In the genomic region with DNA sequence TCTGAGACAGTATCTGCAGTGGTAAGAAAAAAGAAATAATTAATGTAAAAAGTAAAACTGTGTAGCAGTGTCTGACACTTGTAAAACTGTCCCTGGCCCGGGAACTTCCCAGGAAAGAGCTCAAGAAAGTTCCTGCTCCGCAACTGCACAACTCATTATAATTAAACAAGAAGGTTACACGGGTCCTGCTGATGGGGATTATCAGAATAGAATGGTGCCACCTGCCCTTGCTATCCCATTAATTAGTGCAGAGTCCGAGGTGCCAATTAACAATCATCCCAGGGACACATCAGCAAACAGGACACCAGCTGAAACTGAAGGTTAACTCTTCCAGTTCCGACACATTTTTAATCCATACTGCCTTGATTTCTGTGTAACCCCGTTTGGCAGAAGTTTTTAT, we compare ENCODE assay signal across 29 mouse cellular contexts.
DNase-seq lines count a peak whose midpoint lies in the region; ATAC-seq lines count a peak whose summit lies in the region.
"Had no signal": no experiment of that assay in that cellular context is flagged by ENCODE, and none has a peak within 500 bp of the region (broad histone marks: within the 10 kb centered on the region; RNA-seq: fewer than 3 reads in every experiment).

No protein-coding gene starts in this region.

- H3K9me3 ChIP-seq in embryonic facial prominence, embryonic 14.5 days (ENCODE audit: control insufficient read depth, low read length): no peaks in the 10 kb centered on the region
- H3K9me3 ChIP-seq in embryonic facial prominence, embryonic 10.5 days: no peaks in the 10 kb centered on the region
- no peaks in the 10 kb centered on the region for H3K9me3 ChIP-seq in forebrain, embryonic 14.5 days (replicated peaks; ENCODE audit: control insufficient read depth, low read length)
- no peaks in the 10 kb centered on the region for H3K9me3 ChIP-seq in midbrain, embryonic 16.5 days (replicated peaks; ENCODE audit: control insufficient read depth, low read length, poor library complexity, severe bottlenecking)
- H3K9me3 ChIP-seq: heart, embryonic 13.5 days; hindbrain, embryonic 10.5 days; intestine, embryonic 15.5 days; limb, embryonic 13.5 days; megakaryocyte, embryonic 14.5 days; neural tube, embryonic 15.5 days; stomach, embryonic 15.5 days had no signal

- H3K27me3 ChIP-seq in embryonic facial prominence, embryonic 14.5 days (replicated peaks; ENCODE audit: control insufficient read depth, insufficient read depth, low read length): no peaks in the 10 kb centered on the region
- H3K27me3 ChIP-seq in embryonic facial prominence, embryonic 10.5 days (replicated peaks; ENCODE audit: low read depth, poor library complexity, severe bottlenecking): no peaks in the 10 kb centered on the region
- no peaks in the 10 kb centered on the region for H3K27me3 ChIP-seq in forebrain, embryonic 14.5 days (replicated peaks; ENCODE audit: control insufficient read depth, insufficient read depth, low read length)
- H3K27me3 ChIP-seq in midbrain, embryonic 16.5 days (ENCODE audit: control insufficient read depth, insufficient read depth, low read depth, low read length): no peaks in the 10 kb centered on the region
- H3K27me3 ChIP-seq: CH12.LX; heart, embryonic 13.5 days; intestine, embryonic 15.5 days; limb, embryonic 13.5 days; megakaryocyte, embryonic 14.5 days; neural tube, embryonic 15.5 days; stomach, embryonic 15.5 days had no signal

- no peaks in the 10 kb centered on the region for H3K36me3 ChIP-seq in embryonic facial prominence, embryonic 14.5 days (ENCODE audit: control insufficient read depth, insufficient read depth, low read length)
- H3K36me3 ChIP-seq in embryonic facial prominence, embryonic 10.5 days (replicated peaks): no peaks in the 10 kb centered on the region; the same call in 1 of the 2 replicates
- no peaks in the 10 kb centered on the region for H3K36me3 ChIP-seq in forebrain, embryonic 14.5 days (ENCODE audit: control insufficient read depth, insufficient read depth, low read length)
- H3K36me3 ChIP-seq in midbrain, embryonic 16.5 days (ENCODE audit: control insufficient read depth, insufficient read depth, low read length): no peaks in the 10 kb centered on the region
- H3K36me3 ChIP-seq: heart, embryonic 13.5 days; hindbrain, embryonic 10.5 days; intestine, embryonic 15.5 days; limb, embryonic 13.5 days; neural tube, embryonic 15.5 days; stomach, embryonic 15.5 days had no signal

- DNase-seq in embryonic facial prominence, embryonic 14.5 days (ENCODE audit: low spot score): peak; percentile 34
- DNase-seq in embryonic facial prominence, embryonic 10.5 days (ENCODE audit: low spot score): no peak
- DNase-seq in Muller cell, postnatal 12 days (ENCODE audit: inconsistent ontology term): peak; percentile 45
- peak; percentile 66 for DNase-seq in forebrain, embryonic 14.5 days (ENCODE audit: low spot score)
- no peak for DNase-seq in lung, postnatal 4 days
- DNase-seq in gastrocnemius, adult 8-10 months (ENCODE audit: low spot score in 2 of 2): no peak
- DNase-seq in spleen, postnatal 14 days (ENCODE audit: low spot score in 2 of 2): no peak
- DNase-seq: adrenal gland, postnatal 10 days; cerebellum, adult 11 months; cerebellum, adult 9-11 months; gastrocnemius, adult 2 months; heart, postnatal 10 days; kidney, adult 2 months; kidney, postnatal 36 days; lung, postnatal 36 days; right cerebral cortex, adult 18-20 months had no signal

- no peaks in the 10 kb centered on the region for H3K4me1 ChIP-seq in embryonic facial prominence, embryonic 14.5 days (ENCODE audit: control insufficient read depth, insufficient read depth, low read length)
- peaks cover 14% of the 10 kb centered on the region for H3K4me1 ChIP-seq in embryonic facial prominence, embryonic 10.5 days
- H3K4me1 ChIP-seq in forebrain, embryonic 14.5 days (ENCODE audit: control insufficient read depth, insufficient read depth, low read length): peaks cover 17% of the 10 kb centered on the region
- H3K4me1 ChIP-seq in midbrain, embryonic 16.5 days (ENCODE audit: control insufficient read depth, insufficient read depth, low read length): no peaks in the 10 kb centered on the region
- H3K4me1 ChIP-seq: intestine, embryonic 15.5 days; megakaryocyte, embryonic 14.5 days; neural tube, embryonic 15.5 days; stomach, embryonic 15.5 days had no signal

- 45% methylated on average over 6 of the region's 6 CpGs for WGBS in embryonic facial prominence, embryonic 14.5 days
- 34% methylated on average over 6 of the region's 6 CpGs for WGBS in embryonic facial prominence, embryonic 10.5 days
- WGBS in forebrain, embryonic 14.5 days: 2% methylated on average over 6 of the region's 6 CpGs
- 18% methylated on average over 6 of the region's 6 CpGs for WGBS in midbrain, embryonic 16.5 days

- H3K4me3 ChIP-seq in embryonic facial prominence, embryonic 14.5 days (ENCODE audit: low read depth, low read length): no peak overlapping the region
- H3K4me3 ChIP-seq in embryonic facial prominence, embryonic 10.5 days: no peak overlapping the region
- no peak overlapping the region for H3K4me3 ChIP-seq in forebrain, embryonic 14.5 days (ENCODE audit: low read depth, low read length)
- no peak overlapping the region for H3K4me3 ChIP-seq in midbrain, embryonic 16.5 days (ENCODE audit: low read depth, low read length)
- H3K4me3 ChIP-seq: gastrocnemius, adult 2 months; heart, embryonic 13.5 days; hindbrain, embryonic 10.5 days; intestine, embryonic 15.5 days; layer of hippocampus, adult 2 months; left cerebral cortex, adult 2 months; limb, embryonic 13.5 days; megakaryocyte, embryonic 14.5 days; neural tube, embryonic 15.5 days; stomach, embryonic 15.5 days had no signal

- no peak overlapping the region for H3K27ac ChIP-seq in embryonic facial prominence, embryonic 14.5 days (replicated peaks; ENCODE audit: low read depth, low read length)
- H3K27ac ChIP-seq in embryonic facial prominence, embryonic 10.5 days (replicated peaks): no peak overlapping the region
- H3K27ac ChIP-seq in forebrain, embryonic 14.5 days (ENCODE audit: low read depth, low read length): no peak overlapping the region
- no peak overlapping the region for H3K27ac ChIP-seq in midbrain, embryonic 16.5 days (ENCODE audit: low read length)
- H3K27ac ChIP-seq: gastrocnemius, adult 2 months; heart, embryonic 13.5 days; hindbrain, embryonic 10.5 days; hindbrain, postnatal 0 days; intestine, embryonic 15.5 days; layer of hippocampus, adult 2 months; left cerebral cortex, adult 2 months; limb, embryonic 13.5 days; neural tube, embryonic 15.5 days; stomach, embryonic 15.5 days had no signal

- H3K4me2 ChIP-seq in embryonic facial prominence, embryonic 14.5 days (ENCODE audit: low read depth, low read length): no peak overlapping the region
- no peak overlapping the region for H3K4me2 ChIP-seq in forebrain, embryonic 14.5 days (ENCODE audit: low read length)
- H3K4me2 ChIP-seq in midbrain, embryonic 16.5 days (ENCODE audit: low read length): no peak overlapping the region
- H3K4me2 ChIP-seq: heart, embryonic 13.5 days; intestine, embryonic 15.5 days; limb, embryonic 13.5 days; liver, embryonic 11.5 days; neural tube, embryonic 15.5 days; stomach, embryonic 15.5 days had no signal

- ATAC-seq in embryonic facial prominence, embryonic 14.5 days (ENCODE audit: low read depth): no peak
- ATAC-seq in forebrain, embryonic 14.5 days: peak; percentile 80
- 0 out of 2 replicates have a peak, but pooled peaks have one; percentile 11 for ATAC-seq in midbrain, embryonic 16.5 days
- ATAC-seq: hindbrain, postnatal 0 days; intestine, embryonic 15.5 days had no signal

- no peak overlapping the region for H3K9ac ChIP-seq in embryonic facial prominence, embryonic 14.5 days (ENCODE audit: low read depth, low read length)
- H3K9ac ChIP-seq in forebrain, embryonic 14.5 days (ENCODE audit: low read length): no peak overlapping the region
- no peak overlapping the region for H3K9ac ChIP-seq in midbrain, embryonic 16.5 days (ENCODE audit: low read depth, low read length)
- H3K9ac ChIP-seq: heart, embryonic 13.5 days; intestine, embryonic 15.5 days; limb, embryonic 13.5 days; neural tube, embryonic 15.5 days; stomach, embryonic 15.5 days had no signal

Comparison
In these comparisons a context has a peak if more than half of its experiments do, and no peak if none do; other contexts are left out.
1. DNase-seq: peak in embryonic facial prominence, embryonic 14.5 days (single experiment), Muller cell, postnatal 12 days (single experiment) and forebrain, embryonic 14.5 days (single experiment); none in embryonic facial prominence, embryonic 10.5 days (single experiment), lung, postnatal 4 days (0 of 2), gastrocnemius, adult 8-10 months (0 of 2) and spleen, postnatal 14 days (0 of 2).